Mouse (Mus musculus): ENCODE data around the gene Gm28374.
A peak's percentile ranks its signal among the peaks of the same experiment; 100 is the strongest.

The Gm28374 gene

GRCm38 (mm10) chr19:6056696-6057095 lies 25.4 kb downstream of the Gm28374 start:
- no peak for DNase-seq (ENCODE audit: low read depth)

- DNase-seq (ENCODE audit: low read depth): peak; percentile 10
Observed at GRCm38 (mm10) chr19:6054296-6054695, 27.8 kb downstream of the Gm28374 start.

GRCm38 (mm10) chr19:6052516-6052915 lies 29.5 kb downstream of the Gm28374 start:
- no peak for DNase-seq (ENCODE audit: low read depth)

GRCm38 (mm10) chr19:6048681-6049410 lies 33.2 kb downstream of the Gm28374 start:
- DNase-seq (ENCODE audit: low read depth): no peak

DNA sequence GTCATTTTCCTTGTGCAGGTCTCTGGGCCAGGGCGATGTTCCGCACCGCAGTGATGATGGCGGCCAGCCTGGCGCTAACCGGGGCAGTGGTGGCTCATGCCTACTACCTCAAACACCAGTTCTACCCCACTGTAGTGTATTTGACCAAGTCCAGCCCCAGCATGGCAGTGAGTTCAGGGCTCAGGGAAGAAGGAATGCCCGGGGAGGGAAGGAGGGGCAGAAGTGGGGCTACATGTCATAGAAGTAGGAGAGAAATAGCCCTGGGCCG lies 34.2 kb downstream of the Gm28374 start:
- no peak for DNase-seq (ENCODE audit: low read depth)

DNA sequence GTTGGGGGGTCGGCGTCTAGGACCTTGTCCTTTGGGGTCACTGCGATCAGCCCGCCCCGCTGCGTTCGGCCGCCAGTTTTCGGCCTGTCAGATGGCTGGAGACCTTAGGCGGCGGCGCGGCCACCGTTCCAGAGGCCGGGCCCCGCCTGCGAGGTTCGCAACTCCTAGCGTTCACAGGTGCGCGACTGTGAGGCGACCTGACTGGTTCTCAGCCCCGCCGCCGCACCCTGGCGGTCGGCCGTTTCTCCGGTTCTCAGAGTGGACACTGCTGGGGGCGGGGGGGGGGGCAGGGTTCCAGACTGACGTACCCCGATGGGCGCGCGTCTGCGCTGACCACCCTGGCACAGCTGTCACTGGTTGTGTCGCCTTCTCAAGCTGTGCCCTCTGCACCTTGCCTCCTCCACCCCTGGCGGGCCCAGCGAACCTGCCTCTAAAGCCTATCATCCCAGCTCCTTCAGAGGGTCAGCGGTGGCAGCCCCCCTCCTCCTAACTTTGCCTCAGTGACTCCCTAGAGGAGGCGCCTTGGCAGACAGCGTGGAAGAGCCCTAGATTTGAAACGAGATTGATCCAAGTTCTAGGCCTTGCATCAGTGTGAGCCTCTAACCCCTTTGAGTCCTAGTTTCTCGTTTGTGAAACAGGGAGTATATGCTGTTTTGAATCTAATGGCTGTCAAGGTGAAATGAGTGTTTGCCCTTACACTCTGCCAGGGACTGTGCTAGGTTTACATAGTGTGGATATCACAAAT lies 34.7 kb downstream of the Gm28374 start:
- no peak for DNase-seq (ENCODE audit: low read depth)

- peak; percentile 95 for DNase-seq (ENCODE audit: low read depth)
Observed at GRCm38 (mm10) chr19:6046294-6047153, 35.5 kb downstream of the Gm28374 start, which contains the start of gene Syvn1. TSS of gene Syvn1 (plus strand) at chr19:6046576.

DNA sequence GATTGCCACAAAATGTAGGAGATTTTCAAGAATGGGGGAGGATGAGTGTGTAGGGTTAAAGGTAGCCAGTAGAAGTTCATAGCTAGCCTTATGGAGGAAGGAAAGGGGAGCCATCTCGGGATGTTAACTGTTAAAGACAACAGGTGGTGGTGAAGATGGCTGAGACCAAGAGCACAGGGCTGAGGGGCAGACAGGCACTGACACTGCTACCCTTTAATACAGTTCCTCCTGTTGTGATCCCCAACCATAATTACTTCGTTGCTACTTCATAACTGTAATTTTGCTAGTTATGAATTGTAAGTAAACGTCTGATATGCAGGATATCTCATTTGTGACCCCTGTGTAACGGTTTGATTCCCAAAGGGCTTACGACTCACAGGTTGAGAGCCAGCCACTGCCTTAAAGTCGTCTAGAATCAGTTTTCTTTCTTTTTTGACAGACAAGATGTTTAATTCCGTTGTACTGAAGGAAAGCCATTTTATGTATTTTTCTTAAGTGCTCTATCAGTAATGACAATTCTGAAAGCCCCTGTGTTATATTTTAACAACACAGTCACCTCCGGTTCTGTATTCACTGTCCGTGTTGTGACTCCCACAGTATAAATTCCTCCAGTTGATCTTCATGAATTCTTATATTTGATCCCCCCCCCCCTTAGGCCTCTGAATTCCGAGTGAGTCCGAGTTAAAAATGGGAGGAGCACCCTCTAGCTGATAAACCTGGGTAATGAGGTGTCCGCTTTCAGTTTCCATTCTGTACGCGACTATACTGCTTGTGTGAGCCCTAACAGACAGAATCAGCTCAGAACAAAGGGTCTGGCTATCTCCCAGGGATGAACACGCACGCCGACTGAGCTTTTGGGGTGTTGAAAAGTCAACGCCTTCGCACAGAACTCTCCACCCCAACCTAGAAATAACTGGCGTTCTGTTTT lies 36.4 kb downstream of the Gm28374 start:
- DNase-seq (ENCODE audit: low read depth): no peak

DNA sequence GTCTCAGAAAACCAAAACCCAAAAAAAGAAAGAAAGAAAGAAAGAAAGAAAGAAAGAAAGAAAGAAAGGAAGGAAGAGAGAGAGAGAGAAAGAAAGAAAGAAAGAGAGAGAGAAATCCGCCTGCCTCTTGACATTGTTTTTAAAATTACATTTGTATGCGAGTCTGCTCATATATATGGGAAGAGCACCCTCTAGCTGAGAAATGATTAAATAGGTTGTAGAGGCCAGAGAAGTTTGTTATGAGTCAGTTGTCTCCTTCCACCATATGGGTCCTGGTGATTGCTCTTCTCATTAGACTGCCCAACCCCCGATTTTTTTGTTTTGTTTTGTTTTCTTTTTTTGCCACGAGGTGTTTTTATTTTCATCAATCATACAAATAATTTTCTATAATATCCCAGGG lies 38.0 kb downstream of the Gm28374 start:
- peak; percentile 63 for DNase-seq (ENCODE audit: low read depth)

DNA sequence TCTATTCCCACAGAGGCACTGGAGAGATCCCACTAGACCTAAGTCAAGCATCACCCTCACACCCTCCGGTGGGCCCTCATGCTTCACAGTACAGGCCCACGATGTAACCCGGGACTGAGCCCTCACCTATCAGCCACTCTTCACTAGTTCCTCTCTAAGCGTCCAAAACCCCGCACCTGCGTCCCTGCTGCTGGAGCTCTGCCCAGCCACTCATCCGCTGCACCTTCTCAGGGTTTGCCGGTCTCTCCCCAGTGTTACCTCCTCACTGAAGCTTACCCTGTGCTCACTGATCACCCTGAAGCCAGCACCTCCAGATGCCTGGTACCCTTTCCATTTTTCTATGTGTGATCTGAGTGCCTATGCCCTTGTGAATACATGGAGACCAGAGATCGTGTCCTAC lies 39.8 kb downstream of the Gm28374 start:
- no peak for DNase-seq (ENCODE audit: low read depth)

- no peak for DNase-seq (ENCODE audit: low read depth)
Observed at GRCm38 (mm10) chr19:6040002-6040401, 42.1 kb downstream of the Gm28374 start.

- no peak for DNase-seq (ENCODE audit: low read depth)
Observed at GRCm38 (mm10) chr19:6038326-6038725, 43.7 kb downstream of the Gm28374 start.

DNA sequence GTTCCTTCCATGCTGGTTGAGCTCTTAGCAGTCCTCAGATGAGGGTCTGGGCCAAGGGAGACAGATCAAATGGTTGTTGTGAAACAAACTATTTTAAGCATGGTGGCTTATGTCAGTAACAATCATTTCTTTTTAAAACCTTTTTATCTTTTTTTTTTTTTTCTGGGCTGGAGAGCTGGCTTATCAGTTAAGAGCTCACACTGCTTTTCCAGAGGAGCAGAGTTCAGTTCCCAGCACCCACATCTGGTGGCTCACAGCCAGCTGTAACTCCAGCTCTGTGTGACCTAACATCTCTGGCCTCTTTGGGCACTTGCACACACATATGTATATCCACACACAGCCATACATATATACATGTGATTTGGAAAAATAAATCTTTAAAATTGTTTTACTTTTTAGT lies 44.4 kb downstream of the Gm28374 start:
- no peak for DNase-seq (ENCODE audit: low read depth)

DNA sequence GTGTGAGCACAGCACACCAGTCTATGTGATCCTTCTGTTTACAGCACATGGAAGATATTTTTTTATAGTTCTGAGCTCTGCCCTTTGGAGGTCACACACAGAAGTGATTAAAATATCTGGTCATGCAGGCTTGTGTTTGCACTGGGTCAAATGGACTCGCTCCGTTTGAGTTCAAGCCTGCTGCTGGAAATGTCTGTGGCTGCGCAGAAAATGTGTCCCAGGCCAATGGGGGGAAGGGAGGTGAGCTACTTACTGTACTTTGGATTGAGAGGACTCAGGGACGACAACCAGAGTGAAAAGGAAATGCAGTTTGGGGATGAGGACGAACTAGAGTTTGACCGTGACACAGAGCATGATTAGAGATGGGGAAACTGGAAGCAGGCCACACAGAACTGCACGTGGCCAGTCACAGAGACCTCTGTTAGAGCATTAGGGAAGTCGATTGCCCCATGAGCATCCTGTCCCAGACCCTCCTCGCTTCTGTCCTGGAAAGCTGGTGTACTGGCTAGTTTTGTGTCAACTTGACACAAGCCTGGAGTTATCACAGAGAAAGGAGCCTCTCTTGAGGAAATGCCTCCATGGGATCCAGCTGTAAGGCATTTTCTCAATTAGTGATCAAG lies 46.0 kb downstream of the Gm28374 start:
- DNase-seq (ENCODE audit: low read depth): no peak

- no peak for DNase-seq (ENCODE audit: low read depth)
Observed at GRCm38 (mm10) chr19:6030520-6031280, 51.4 kb downstream of the Gm28374 start.

- no peak for DNase-seq (ENCODE audit: low read depth)
Observed at GRCm38 (mm10) chr19:6029426-6029825, 52.6 kb downstream of the Gm28374 start.

GRCm38 (mm10) chr19:6028991-6029390 lies 53.1 kb downstream of the Gm28374 start:
- no peak for DNase-seq (ENCODE audit: low read depth)

Data from naive thymus-derived CD4-positive, alpha-beta T cell, adult 2 months (primary cell).